Mouse (Mus musculus) heart, adult 2 months (tissue): ENCODE data around the gene Sp8. TPM values are rescaled to one million over a fixed set of nuclear protein-coding genes. Genes with fewer than 3 reads are reported as not detected.

Source experiments
- DNase-seq, 2 experiments: peaks; one replicate each; pipeline ENCODE4 v3.0.0; 2021
- H3K27ac ChIP-seq: fragments of 200-600 bp; 2 replicates; pipeline ENCODE4 v1.8.1; 2022
- H3K27me3 ChIP-seq: fragments of 200-500 bp; 2 replicates; pipeline ENCODE4 v1.6.1; 2012; ENCODE audit warnings: mild to moderate bottlenecking, low read length, inconsistent platforms, mixed read lengths; ENCODE audit not compliant: control insufficient read depth, insufficient read depth
- H3K36me3 ChIP-seq: fragments of 200-500 bp; 2 replicates; pipeline ENCODE4 v1.6.1; 2012; ENCODE audit warnings: low read length, inconsistent platforms; ENCODE audit not compliant: control insufficient read depth, insufficient read depth
- H3K4me1 ChIP-seq: fragments of 200-500 bp; 2 replicates; pipeline ENCODE4 v1.6.1; 2011; ENCODE audit warnings: low read length; ENCODE audit not compliant: control insufficient read depth, insufficient read depth
- H3K4me3 ChIP-seq: fragments of 200-600 bp; 2 replicates; pipeline ENCODE4 v1.8.1; 2022
- H3K79me2 ChIP-seq: fragments of 200-500 bp; replicated peaks from 2 replicates; pipeline ENCODE4 v1.6.1; 2012; ENCODE audit warnings: mild to moderate bottlenecking, inconsistent platforms, low read length, moderate library complexity, mixed read lengths; ENCODE audit not compliant: control insufficient read depth, insufficient read depth
- H3K9ac ChIP-seq: fragments of 200-500 bp; 2 replicates; pipeline ENCODE4 v1.6.1; 2012; ENCODE audit warnings: low read depth, mild to moderate bottlenecking, control low read depth, inconsistent platforms, low read length, mixed read lengths
- CTCF ChIP-seq: fragments of 200-600 bp; IDR thresholded peaks from 2 replicates; pipeline ENCODE4 v1.8.1; 2022; ENCODE audit warnings: antibody characterized with exemption, mild to moderate bottlenecking, moderate library complexity
- EP300 ChIP-seq: fragments of 200-500 bp; IDR thresholded peaks from 2 replicates; pipeline ENCODE4 v1.6.1; 2011; ENCODE audit warnings: low read depth, low read length, control low read depth; ENCODE audit not compliant: insufficient read depth
- POLR2A ChIP-seq: fragments of 200-500 bp; IDR thresholded peaks from 2 replicates; pipeline ENCODE4 v1.6.1; 2011; ENCODE audit warnings: mild to moderate bottlenecking, low read depth, low read length, control low read depth; ENCODE audit not compliant: insufficient read depth
- WGBS: fragments of 180-500 bp; shearing (Covaris S2); methylation state at CpG from one replicate; pipeline ENCODE4 v1.1.7; 2018; 5-methylcytosine and 5-hydroxymethylcytosine counted together
- intact Hi-C: fragments of 180-260 bp; cut with DNase I; formaldehyde crosslinking; loops from one replicate; pipeline ENCODE4 v1.15.1; 2025
- polyA plus RNA-seq: library from polyadenylated mRNA; depleted of rRNA; stranded (reverse); fragments of >200 nt; gene quantifications from 2 replicates; pipeline ENCODE4 v1.2.3, GENCODE M21; 2012
- total RNA-seq, 2 experiments: library from RNA; stranded (reverse); gene quantifications; 2 replicates each; pipeline ENCODE4 v1.2.3; 2021

Gene Sp8
- total and polyA plus RNA-seq, 3 experiments = not detected

- Histone ChIP-seq H3K79me2 (no peaks in the 10 kb centered on the region), H3K27me3 (peaks cover 36% of the 10 kb centered on the region), H3K9ac (no peak overlapping the region), H3K27ac (no peak overlapping the region), H3K4me3 (peak overlapping the region; percentile 35), H3K36me3 (no peaks in the 10 kb centered on the region), H3K4me1 (no peaks in the 10 kb centered on the region)
- intact Hi-C loops = loop anchor here (10.0 kb wide), 2 partner anchors 262 to 542 kb away; partner anchors contain the start of gene Sp4
- DNase-seq = peak; percentile 19 to 30
- 2% methylated on average over 59 of the region's 59 CpGs for WGBS
- TF ChIP-seq EP300 (no peak), POLR2A (no peak)
Measured at GRCm38 (mm10) chr12:118846649-118847321, 656 bp downstream of the Sp8 start.

- intact Hi-C loops = loop anchor here (10.0 kb wide), 2 partner anchors 263 to 543 kb away; partner anchors contain the start of gene Sp4
- no peak overlapping the region for H3K9ac ChIP-seq
Measured at GRCm38 (mm10) chr12:118847381-118847780, 1.3 kb downstream of the Sp8 start.

GRCm38 (mm10) chr12:118847861-118848495 lies 1.8 kb downstream of the Sp8 start:
- TF ChIP-seq EP300 (no peak), CTCF (no peak), POLR2A (no peak)
- H3K27ac ChIP-seq = no peak overlapping the region
- no peak overlapping the region for H3K9ac ChIP-seq
- no peaks in the 10 kb centered on the region for H3K4me1 ChIP-seq
- 3% methylated on average over 23 of the region's 23 CpGs for WGBS
- no peaks in the 10 kb centered on the region for H3K79me2 ChIP-seq
- intact Hi-C loops = loop anchor here (10.0 kb wide), 2 partner anchors 263 to 543 kb away; partner anchors contain the start of gene Sp4
- H3K36me3 ChIP-seq = no peaks in the 10 kb centered on the region
- peak; percentile 6 to 31 for DNase-seq
- peaks cover 31% of the 10 kb centered on the region for H3K27me3 ChIP-seq
- H3K4me3 ChIP-seq = peak overlapping the region; percentile 20; the same call in 1 of the 2 replicates

More at GRCm38 (mm10) chr12:118847381-118847780, 1.3 kb downstream of the Sp8 start:
- H3K36me3 ChIP-seq = no peaks in the 10 kb centered on the region
- H3K4me1 ChIP-seq = no peaks in the 10 kb centered on the region
- no peak for DNase-seq
- no peaks in the 10 kb centered on the region for H3K79me2 ChIP-seq
- no peak overlapping the region for H3K4me3 ChIP-seq
- H3K27me3 ChIP-seq = peaks cover 36% of the 10 kb centered on the region
- H3K27ac ChIP-seq = no peak overlapping the region
- TF ChIP-seq EP300 (no peak), POLR2A (no peak)
- 3% methylated on average over 17 of the region's 17 CpGs for WGBS

- H3K4me3 ChIP-seq = peak overlapping the region; percentile 20; the same call in 1 of the 2 replicates
- TF ChIP-seq CTCF (no peak), EP300 (no peak), POLR2A (no peak)
- WGBS = 1% methylated on average over 80 of the region's 80 CpGs
- no peaks in the 10 kb centered on the region for H3K79me2 ChIP-seq
- peak; percentile 14 to 42 for DNase-seq
- no peak overlapping the region for H3K9ac ChIP-seq
- peaks cover 31% of the 10 kb centered on the region for H3K27me3 ChIP-seq
- no peak overlapping the region for H3K27ac ChIP-seq
- H3K4me1 ChIP-seq = no peaks in the 10 kb centered on the region
- H3K36me3 ChIP-seq = no peaks in the 10 kb centered on the region
- intact Hi-C loops = loop anchor here (10.0 kb wide), 2 partner anchors 264 to 544 kb away; partner anchors contain the start of gene Sp4
Measured at GRCm38 (mm10) chr12:118848496-118849202, 2.5 kb downstream of the Sp8 start.

- DNase-seq = no peak
- TF ChIP-seq EP300 (no peak), CTCF (no peak), POLR2A (no peak)
- H3K27me3 ChIP-seq = peaks cover 31% of the 10 kb centered on the region
Measured at GRCm38 (mm10) chr12:118849203-118849861, 3.2 kb downstream of the Sp8 start.

More at GRCm38 (mm10) chr12:118849203-118849861, 3.2 kb downstream of the Sp8 start:
- H3K27ac ChIP-seq = no peak overlapping the region
- H3K36me3 ChIP-seq = no peaks in the 10 kb centered on the region
- 1% methylated on average over 78 of the region's 78 CpGs for WGBS
- no peaks in the 10 kb centered on the region for H3K79me2 ChIP-seq
- intact Hi-C loops = loop anchor here (10.0 kb wide), 2 partner anchors 265 to 545 kb away; partner anchors contain the start of gene Sp4
- no peak overlapping the region for H3K4me3 ChIP-seq
- no peak overlapping the region for H3K9ac ChIP-seq
- H3K4me1 ChIP-seq = no peaks in the 10 kb centered on the region
